8 mouse cellular contexts compared by ENCODE assay signal in the genomic region with DNA sequence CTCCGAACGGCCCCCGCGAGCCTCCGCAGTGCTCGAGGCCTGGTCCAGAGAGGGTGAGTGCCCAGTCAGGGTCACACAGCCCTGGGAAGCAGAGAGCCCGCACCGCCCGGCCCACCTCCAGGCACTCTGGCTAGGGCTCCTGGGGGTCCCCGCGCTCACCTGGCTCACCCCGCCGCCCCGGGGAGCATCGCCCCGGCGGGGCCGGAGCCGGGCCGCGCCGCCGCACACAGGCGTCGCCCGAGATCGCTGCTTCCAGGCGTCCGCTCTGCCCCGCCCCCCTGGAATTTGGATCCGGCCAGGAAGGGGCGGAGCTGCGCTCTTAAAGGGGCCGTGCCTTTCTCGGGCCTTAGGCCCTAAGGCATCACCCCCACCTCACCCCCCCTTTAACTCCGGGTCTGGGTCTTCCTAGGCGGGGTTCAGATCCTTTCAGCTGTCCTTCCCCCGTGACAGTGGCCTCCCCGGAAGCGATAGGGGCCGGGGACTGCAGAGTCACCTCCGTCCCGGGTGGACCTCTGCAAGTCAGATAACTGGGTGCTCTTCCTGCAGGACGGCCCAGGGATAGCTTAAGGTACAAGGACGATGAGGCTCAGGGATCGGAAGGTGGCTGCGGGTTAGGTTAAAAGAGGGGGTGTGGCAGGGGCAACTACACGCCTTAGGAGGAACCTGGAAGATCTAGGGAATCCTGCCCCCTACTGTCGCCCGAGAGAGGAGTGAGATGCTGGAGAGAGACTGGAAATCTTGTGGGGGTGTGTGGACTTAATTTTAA. TPM values are rescaled to one million over a fixed set of nuclear protein-coding genes. Genes with fewer than 3 reads are reported as not detected.
DNase-seq lines count a peak whose midpoint lies in the region; ATAC-seq and TF ChIP-seq lines count a peak whose summit lies in the region.

TSS of gene Gas2l1 (minus strand) at position 272 of the 766 bp plus-strand sequence.

- peak within 1 kb of the TSS; percentile 75 for H3K4me3 ChIP-seq in embryonic facial prominence, embryonic 12.5 days
- H3K4me3 ChIP-seq in limb, embryonic 15.5 days = peak within 1 kb of the TSS; percentile 79
- peak within 1 kb of the TSS; percentile 73 for H3K4me3 ChIP-seq in midbrain, postnatal 0 days (ENCODE audit: low read depth, low read length)

- peaks cover 22% of the 10 kb centered on the region for H3K36me3 ChIP-seq in embryonic facial prominence, embryonic 12.5 days
- H3K36me3 ChIP-seq in limb, embryonic 15.5 days = peaks cover 30% of the 10 kb centered on the region
- H3K36me3 ChIP-seq in midbrain, postnatal 0 days (ENCODE audit: insufficient read depth, low read length) = peaks cover 20% of the 10 kb centered on the region

- peaks cover 47% of the 10 kb centered on the region for H3K27me3 ChIP-seq in embryonic facial prominence, embryonic 12.5 days
- peaks cover 38% of the 10 kb centered on the region for H3K27me3 ChIP-seq in limb, embryonic 15.5 days
- H3K27me3 ChIP-seq in midbrain, postnatal 0 days (ENCODE audit: insufficient read depth, low read length) = peaks cover 20% of the 10 kb centered on the region

- H3K27ac ChIP-seq in embryonic facial prominence, embryonic 12.5 days = no peak within 1 kb of the TSS; the same call in 1 of the 2 replicates
- peak within 1 kb of the TSS; percentile 68 for H3K27ac ChIP-seq in limb, embryonic 15.5 days
- peak within 1 kb of the TSS; percentile 7; the same call in 1 of the 2 replicates for H3K27ac ChIP-seq in midbrain, postnatal 0 days (ENCODE audit: low read depth, low read length)

- peak; percentile 71 for ATAC-seq in embryonic facial prominence, embryonic 12.5 days (ENCODE audit: insufficient number of reproducible peaks, insufficient read depth, low FRiP score, low TSS enrichment)
- peak; percentile 81 for ATAC-seq in limb, embryonic 15.5 days (ENCODE audit: insufficient number of reproducible peaks, low FRiP score, low TSS enrichment, low read depth)
- peak; percentile 77 for ATAC-seq in midbrain, postnatal 0 days (ENCODE audit: low FRiP score)

- peak; percentile 75 for TF ChIP-seq CTCF in midbrain, postnatal 0 days (IDR thresholded peaks at IDR 0.05)

- H3K4me1 ChIP-seq in embryonic facial prominence, embryonic 12.5 days = peaks cover 40% of the 10 kb centered on the region
- peaks cover 47% of the 10 kb centered on the region for H3K4me1 ChIP-seq in limb, embryonic 15.5 days
- peaks cover 15% of the 10 kb centered on the region; the same call in 1 of the 2 replicates for H3K4me1 ChIP-seq in midbrain, postnatal 0 days (ENCODE audit: insufficient read depth, low read length)

- DNase-seq in A20 (ENCODE audit: low read depth, low spot score) = peak; percentile 60
- peak; percentile 93 to 97 for DNase-seq in adrenal gland, postnatal 36 days
- peak; percentile 99 for DNase-seq in heart, adult 11 months
- peak; percentile 95 for DNase-seq in kidney, adult 18-20 months
- peak; percentile 88 for DNase-seq in midbrain, postnatal 0 days (ENCODE audit: low spot score)
- peak; percentile 80 to 86 for DNase-seq in spleen, postnatal 4 days (ENCODE audit: low spot score in 2 of 2)

- peak within 1 kb of the TSS; percentile 64 for H3K9ac ChIP-seq in embryonic facial prominence, embryonic 12.5 days
- peak within 1 kb of the TSS; percentile 67 for H3K9ac ChIP-seq in limb, embryonic 15.5 days
- peak within 1 kb of the TSS; percentile 68 for H3K9ac ChIP-seq in midbrain, postnatal 0 days (replicated peaks; ENCODE audit: low read length, poor library complexity, severe bottlenecking)

- WGBS in embryonic facial prominence, embryonic 12.5 days = under 1% methylated on average over 49 of the region's 50 CpGs
- WGBS in limb, embryonic 15.5 days = 1% methylated on average over 50 of the region's 50 CpGs
- under 1% methylated on average over 30 of the region's 50 CpGs for WGBS in midbrain, postnatal 0 days

- H3K4me2 ChIP-seq in embryonic facial prominence, embryonic 12.5 days (replicated peaks) = peak within 1 kb of the TSS; percentile 80
- peak within 1 kb of the TSS; percentile 90 for H3K4me2 ChIP-seq in limb, embryonic 15.5 days
- peak within 1 kb of the TSS; percentile 79 for H3K4me2 ChIP-seq in midbrain, postnatal 0 days (ENCODE audit: low read depth, low read length, poor library complexity, severe bottlenecking)

- no peaks in the 10 kb centered on the region for H3K9me3 ChIP-seq in embryonic facial prominence, embryonic 12.5 days
- H3K9me3 ChIP-seq in limb, embryonic 15.5 days = no peaks in the 10 kb centered on the region
- H3K9me3 ChIP-seq in midbrain, postnatal 0 days (ENCODE audit: low read length) = no peaks in the 10 kb centered on the region

RNA-seq across cellular contexts. Expression of gene Gas2l1, which starts in this region (rescaled TPM):
- 10 to 100 TPM; 41.4 to 50.8 TPM for total RNA-seq in adrenal gland, postnatal 36 days (2021)
- polyA plus RNA-seq in embryonic facial prominence, embryonic 12.5 days (2016; fragmentation: Nextera tagmentation; extraction: Ambion mirVana) = 44.3 and 47.6 TPM in 2 replicates
- 32.3 and 34.4 TPM in 2 replicates for polyA plus RNA-seq in limb, embryonic 15.5 days (2015; fragmentation: Nextera tagmentation; extraction: Ambion mirVana)
- 33.8 and 43.8 TPM in 2 replicates for total RNA-seq in midbrain, postnatal 0 days (2014; rRNA removed)
- 17.6 and 18.5 TPM in 2 replicates for polyA plus RNA-seq in midbrain, postnatal 0 days (2015; fragmentation: Nextera tagmentation; extraction: Ambion mirVana)
